Mouse (Mus musculus): ENCODE measurements around the gene Cfap77. TPM values are rescaled to one million over a fixed set of nuclear protein-coding genes. Genes with fewer than 3 reads are reported as not detected.

Gene Cfap77
- polyA plus RNA-seq, 1 experiment from 2014 or later, result 0.38 TPM

DNA sequence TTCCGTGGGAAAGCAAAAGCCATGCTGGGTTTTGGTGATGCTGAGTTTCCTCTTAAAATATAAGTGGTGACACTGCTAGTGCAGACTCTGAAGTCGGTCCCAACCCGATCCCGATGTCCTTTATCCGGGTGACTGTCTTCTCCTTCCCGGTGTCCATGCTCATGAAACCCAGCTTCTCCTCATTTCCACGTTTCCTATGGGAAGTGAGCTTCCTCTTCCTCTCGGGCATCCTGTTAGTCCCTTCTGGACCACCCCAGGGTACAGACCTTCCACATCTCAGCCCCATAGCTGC lies 13.4 kb downstream of the Cfap77 start:
- H3K36me3 ChIP-seq (replicated peaks; ENCODE audit: control insufficient read depth, insufficient read depth, low read depth, low read length), result no peaks in the 10 kb centered on the region
- H3K4me1 ChIP-seq (ENCODE audit: control insufficient read depth, insufficient read depth, low read length), result no peaks in the 10 kb centered on the region
- DNase-seq (ENCODE audit: low spot score) (no peak), ATAC-seq (replicated peaks; ENCODE audit: insufficient number of reproducible peaks, low FRiP score, low TSS enrichment, low read depth) (no peak)
- H3K27me3 ChIP-seq (ENCODE audit: control insufficient read depth, insufficient read depth, low read length), result peaks cover 33% of the 10 kb centered on the region
- H3K27ac ChIP-seq (replicated peaks; ENCODE audit: low read depth, low read length), result no peak overlapping the region
- H3K4me2 ChIP-seq (ENCODE audit: low read depth, low read length), result no peak overlapping the region
- no peaks in the 10 kb centered on the region for H3K9me3 ChIP-seq (replicated peaks; ENCODE audit: control insufficient read depth, low read length)
- 18% methylated on average over 8 of the region's 8 CpGs for WGBS
- H3K4me3 ChIP-seq (ENCODE audit: low read depth, low read length), result no peak overlapping the region
- H3K9ac ChIP-seq (replicated peaks; ENCODE audit: low read length), result no peak overlapping the region

DNA sequence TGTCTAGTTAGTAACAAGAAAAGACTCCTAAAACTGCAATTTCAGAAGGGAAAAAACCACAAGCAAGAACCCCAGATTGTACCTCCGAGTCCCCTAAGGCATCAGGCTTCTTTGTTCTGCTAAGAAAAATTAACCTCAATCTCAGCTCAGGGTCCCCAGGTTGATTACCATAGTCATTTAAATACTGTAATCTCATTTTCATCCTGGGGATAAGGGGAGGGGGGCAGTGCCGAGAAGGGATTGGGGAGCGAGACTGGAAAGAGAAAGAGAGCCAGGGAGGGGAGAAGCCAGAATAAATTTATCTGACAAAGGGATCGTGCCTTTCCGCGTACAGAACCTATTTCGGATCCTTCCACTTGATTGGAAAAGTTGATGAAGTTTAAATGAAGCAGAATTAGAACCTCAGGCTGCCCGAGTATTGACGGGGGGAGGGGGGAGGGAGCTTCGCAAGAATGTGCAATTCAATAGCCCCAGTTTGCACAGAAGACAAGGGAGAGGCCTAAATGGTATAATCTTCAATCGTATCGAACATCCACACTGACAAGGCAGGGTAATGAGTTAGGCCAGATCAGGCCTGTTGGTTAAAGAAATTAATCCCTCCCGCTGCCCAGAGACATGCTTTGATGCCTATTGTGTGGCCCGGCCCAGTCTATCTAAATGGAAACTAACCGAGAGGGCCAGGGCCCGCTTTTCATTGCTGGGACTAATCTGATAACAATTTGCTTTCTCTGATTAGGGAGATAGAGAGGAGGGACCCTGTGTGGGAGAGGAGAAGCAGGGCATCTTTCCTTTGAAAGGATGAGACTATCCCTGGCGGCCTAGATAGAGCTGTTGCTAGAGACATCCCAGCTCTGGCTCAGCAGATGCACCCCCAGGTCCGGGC lies 14.0 kb downstream of the Cfap77 start:
- ATAC-seq (replicated peaks; ENCODE audit: insufficient number of reproducible peaks, low FRiP score, low TSS enrichment, low read depth) (no peak), DNase-seq (ENCODE audit: low spot score) (no peak)
- no peaks in the 10 kb centered on the region for H3K9me3 ChIP-seq (replicated peaks; ENCODE audit: control insufficient read depth, low read length)
- no peak overlapping the region for H3K27ac ChIP-seq (replicated peaks; ENCODE audit: low read depth, low read length)
- H3K4me1 ChIP-seq (ENCODE audit: control insufficient read depth, insufficient read depth, low read length), result no peaks in the 10 kb centered on the region
- 5% methylated on average over 18 of the region's 18 CpGs for WGBS
- no peak overlapping the region for H3K4me2 ChIP-seq (ENCODE audit: low read depth, low read length)
- H3K27me3 ChIP-seq (ENCODE audit: control insufficient read depth, insufficient read depth, low read length), result peaks cover 33% of the 10 kb centered on the region
- no peaks in the 10 kb centered on the region for H3K36me3 ChIP-seq (replicated peaks; ENCODE audit: control insufficient read depth, insufficient read depth, low read depth, low read length)
- no peak overlapping the region for H3K9ac ChIP-seq (replicated peaks; ENCODE audit: low read length)
- no peak overlapping the region for H3K4me3 ChIP-seq (ENCODE audit: low read depth, low read length)

GRCm38 (mm10) chr2:29039741-29040140 lies 15.1 kb downstream of the Cfap77 start:
- no peaks in the 10 kb centered on the region for H3K36me3 ChIP-seq (replicated peaks; ENCODE audit: control insufficient read depth, insufficient read depth, low read depth, low read length)
- H3K4me1 ChIP-seq (ENCODE audit: control insufficient read depth, insufficient read depth, low read length), result no peaks in the 10 kb centered on the region
- ATAC-seq (replicated peaks; ENCODE audit: insufficient number of reproducible peaks, low FRiP score, low TSS enrichment, low read depth) (no peak), DNase-seq (ENCODE audit: low spot score) (no peak)
- no peak overlapping the region for H3K4me3 ChIP-seq (ENCODE audit: low read depth, low read length)
- peaks cover 33% of the 10 kb centered on the region for H3K27me3 ChIP-seq (ENCODE audit: control insufficient read depth, insufficient read depth, low read length)
- no peaks in the 10 kb centered on the region for H3K9me3 ChIP-seq (replicated peaks; ENCODE audit: control insufficient read depth, low read length)
- H3K9ac ChIP-seq (replicated peaks; ENCODE audit: low read length), result no peak overlapping the region
- no peak overlapping the region for H3K4me2 ChIP-seq (ENCODE audit: low read depth, low read length)
- no peak overlapping the region for H3K27ac ChIP-seq (replicated peaks; ENCODE audit: low read depth, low read length)
- WGBS, result 24% methylated on average over 5 of the region's 5 CpGs

DNA sequence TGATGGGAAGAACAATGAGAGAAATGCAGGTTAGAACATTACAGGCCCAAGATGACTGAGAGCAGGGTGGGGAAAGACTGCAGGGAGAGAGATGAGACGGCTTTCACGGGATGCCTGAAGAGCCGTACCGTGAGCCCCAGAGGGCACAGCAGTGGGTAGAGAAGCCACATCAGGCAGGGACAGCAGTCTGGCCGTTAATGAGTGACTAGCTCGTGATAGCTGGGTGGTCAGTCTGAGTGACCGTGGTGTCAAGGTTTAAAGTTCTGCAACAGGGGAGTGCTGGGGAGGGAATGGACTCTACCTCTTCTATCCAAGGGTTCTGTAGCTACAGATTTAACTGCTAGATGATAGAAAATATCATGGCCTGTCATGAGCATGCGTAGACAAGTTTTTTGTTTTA lies 19.2 kb downstream of the Cfap77 start:
- H3K9ac ChIP-seq (replicated peaks; ENCODE audit: low read length), result no peak overlapping the region
- H3K4me3 ChIP-seq (ENCODE audit: low read depth, low read length), result no peak overlapping the region
- H3K4me1 ChIP-seq (ENCODE audit: control insufficient read depth, insufficient read depth, low read length), result no peaks in the 10 kb centered on the region
- DNase-seq (ENCODE audit: low spot score) (no peak), ATAC-seq (replicated peaks; ENCODE audit: insufficient number of reproducible peaks, low FRiP score, low TSS enrichment, low read depth) (no peak)
- H3K4me2 ChIP-seq (ENCODE audit: low read depth, low read length), result no peak overlapping the region
- no peaks in the 10 kb centered on the region for H3K36me3 ChIP-seq (replicated peaks; ENCODE audit: control insufficient read depth, insufficient read depth, low read depth, low read length)
- H3K27me3 ChIP-seq (ENCODE audit: control insufficient read depth, insufficient read depth, low read length), result peaks cover 13% of the 10 kb centered on the region
- 53% methylated on average over 8 of the region's 8 CpGs for WGBS
- H3K27ac ChIP-seq (replicated peaks; ENCODE audit: low read depth, low read length), result no peak overlapping the region
- no peaks in the 10 kb centered on the region for H3K9me3 ChIP-seq (replicated peaks; ENCODE audit: control insufficient read depth, low read length)

DNA sequence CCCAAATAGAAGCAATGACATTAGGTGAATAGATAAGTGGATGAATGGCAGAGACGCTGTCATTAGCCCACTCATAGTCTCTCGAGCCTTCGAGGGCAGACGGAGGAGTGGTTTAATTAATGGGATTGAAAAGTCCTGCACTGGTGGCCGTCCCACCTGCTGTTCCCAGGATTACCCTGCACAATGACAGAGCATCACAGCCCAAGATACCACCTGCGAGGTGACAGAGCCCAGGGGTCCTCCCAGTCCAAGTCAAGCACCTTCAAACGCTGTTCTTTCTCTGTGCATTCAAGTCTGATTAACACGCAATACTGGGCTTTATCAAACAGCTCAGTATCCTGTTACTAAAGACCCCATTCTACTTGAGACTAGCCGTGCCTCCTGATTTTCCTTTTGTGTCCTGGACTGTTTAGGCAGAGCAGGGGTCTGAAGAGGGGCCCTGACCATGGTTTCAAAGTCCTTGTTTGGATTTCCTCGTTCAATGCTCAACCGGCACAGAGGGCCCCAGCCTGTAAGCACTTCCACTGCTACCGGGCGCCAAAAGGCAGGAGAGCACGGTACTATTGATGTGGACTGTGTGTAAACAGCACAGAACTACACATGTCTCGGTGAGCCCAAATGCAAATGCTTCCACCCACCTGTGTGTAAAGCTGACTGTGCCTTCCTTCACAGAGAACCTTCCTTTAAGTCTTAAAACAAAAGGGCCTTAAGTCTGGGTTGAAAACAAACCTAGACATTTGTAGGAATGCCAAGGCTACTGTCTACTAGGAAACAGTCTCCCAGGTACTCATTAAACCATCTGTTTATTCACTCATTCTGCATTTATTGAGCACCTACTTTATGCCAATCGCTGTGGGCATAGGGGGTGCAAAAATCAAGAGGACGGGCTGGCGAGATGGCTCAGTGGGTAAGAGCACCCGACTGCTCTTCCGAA lies 20.1 kb downstream of the Cfap77 start:
- Histone ChIP-seq H3K27me3 (ENCODE audit: control insufficient read depth, insufficient read depth, low read length) (peaks cover 11% of the 10 kb centered on the region), H3K9me3 (replicated peaks; ENCODE audit: control insufficient read depth, low read length) (no peaks in the 10 kb centered on the region), H3K27ac (replicated peaks; ENCODE audit: low read depth, low read length) (no peak overlapping the region), H3K36me3 (replicated peaks; ENCODE audit: control insufficient read depth, insufficient read depth, low read depth, low read length) (no peaks in the 10 kb centered on the region), H3K9ac (replicated peaks; ENCODE audit: low read length) (no peak overlapping the region), H3K4me3 (ENCODE audit: low read depth, low read length) (no peak overlapping the region), H3K4me1 (ENCODE audit: control insufficient read depth, insufficient read depth, low read length) (no peaks in the 10 kb centered on the region), H3K4me2 (ENCODE audit: low read depth, low read length) (no peak overlapping the region)
- DNase-seq (ENCODE audit: low spot score) (no peak), ATAC-seq (replicated peaks; ENCODE audit: insufficient number of reproducible peaks, low FRiP score, low TSS enrichment, low read depth) (peak; percentile 44; the same call in 1 of the 2 replicates)
- WGBS, result 44% methylated on average over 20 of the region's 20 CpGs

GRCm38 (mm10) chr2:29031951-29032350 lies 22.9 kb downstream of the Cfap77 start:
- ATAC-seq (replicated peaks; ENCODE audit: insufficient number of reproducible peaks, low FRiP score, low TSS enrichment, low read depth) (no peak), DNase-seq (ENCODE audit: low spot score) (no peak)
- H3K27ac ChIP-seq (replicated peaks; ENCODE audit: low read depth, low read length), result no peak overlapping the region
- H3K4me3 ChIP-seq (ENCODE audit: low read depth, low read length), result no peak overlapping the region
- H3K4me1 ChIP-seq (ENCODE audit: control insufficient read depth, insufficient read depth, low read length), result no peaks in the 10 kb centered on the region
- no peak overlapping the region for H3K4me2 ChIP-seq (ENCODE audit: low read depth, low read length)
- no peak overlapping the region for H3K9ac ChIP-seq (replicated peaks; ENCODE audit: low read length)
- H3K27me3 ChIP-seq (ENCODE audit: control insufficient read depth, insufficient read depth, low read length), result 0 out of 2 replicates have a peak, but pooled peaks cover 3% of the 10 kb centered on the region
- no peaks in the 10 kb centered on the region for H3K9me3 ChIP-seq (replicated peaks; ENCODE audit: control insufficient read depth, low read length)
- H3K36me3 ChIP-seq (replicated peaks; ENCODE audit: control insufficient read depth, insufficient read depth, low read depth, low read length), result no peaks in the 10 kb centered on the region
- whole genome bisulfite sequencing, result 86% methylated on average over 4 of the region's 4 CpGs

DNA sequence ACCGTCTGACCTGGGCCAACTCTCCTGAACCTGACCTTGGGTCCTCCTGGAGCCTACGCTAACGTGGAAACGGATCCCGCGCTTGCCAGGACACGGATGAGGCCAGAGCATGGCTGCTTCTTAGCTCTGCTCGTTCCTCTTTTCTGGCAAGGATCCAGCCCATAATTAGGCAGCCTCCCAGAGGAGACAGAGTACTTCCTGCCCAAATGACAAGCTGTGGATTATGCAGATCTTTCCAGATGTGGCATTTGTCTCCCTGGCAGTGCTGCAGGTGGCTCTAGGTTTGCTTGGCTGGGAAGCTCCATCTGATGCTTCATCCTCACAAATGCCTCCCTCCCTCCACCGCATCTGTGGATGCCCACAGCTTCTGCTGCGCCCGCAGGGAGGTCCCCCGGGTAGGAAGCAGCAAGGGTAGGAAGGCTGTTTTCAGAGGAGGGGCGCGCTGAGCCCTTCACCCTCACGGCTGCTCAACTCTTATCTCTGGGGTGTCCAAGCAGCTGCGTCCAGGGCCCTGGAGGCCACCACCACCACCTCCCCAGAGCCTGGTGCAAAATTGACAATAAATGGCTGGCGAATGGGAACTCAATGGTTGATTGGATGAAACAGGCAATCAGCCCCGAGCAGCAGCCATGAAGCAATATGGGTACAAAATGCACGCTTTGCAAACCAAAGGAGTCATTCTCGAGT lies 24.7 kb downstream of the Cfap77 start:
- Histone ChIP-seq H3K27me3 (ENCODE audit: control insufficient read depth, insufficient read depth, low read length) (0 out of 2 replicates have a peak, but pooled peaks cover 3% of the 10 kb centered on the region), H3K9me3 (replicated peaks; ENCODE audit: control insufficient read depth, low read length) (no peaks in the 10 kb centered on the region), H3K4me2 (ENCODE audit: low read depth, low read length) (no peak overlapping the region), H3K9ac (replicated peaks; ENCODE audit: low read length) (no peak overlapping the region), H3K4me1 (ENCODE audit: control insufficient read depth, insufficient read depth, low read length) (no peaks in the 10 kb centered on the region), H3K4me3 (ENCODE audit: low read depth, low read length) (no peak overlapping the region), H3K27ac (replicated peaks; ENCODE audit: low read depth, low read length) (no peak overlapping the region), H3K36me3 (replicated peaks; ENCODE audit: control insufficient read depth, insufficient read depth, low read depth, low read length) (no peaks in the 10 kb centered on the region)
- ATAC-seq (replicated peaks; ENCODE audit: insufficient number of reproducible peaks, low FRiP score, low TSS enrichment, low read depth) (no peak), DNase-seq (ENCODE audit: low spot score) (no peak)
- WGBS, result 48% methylated on average over 20 of the region's 20 CpGs
